Mouse (Mus musculus): ENCODE data around the gene Col8a1.

GRCm38 (mm10) chr16:57597295-57597957 is 157.1 kb downstream of the Col8a1 start:
- TF ChIP-seq CTCF (IDR thresholded peaks at IDR 0.05; ENCODE audit: low read depth) (no peak), EP300 (IDR thresholded peaks at IDR 0.05; ENCODE audit: low read depth) (no peak)
